Mouse (Mus musculus): ENCODE results near the gene Tecpr1. TPM values are rescaled to one million over a fixed set of nuclear protein-coding genes. Genes with fewer than 3 reads are reported as not detected.

Gene Tecpr1
- polyA plus RNA-seq (2015; fragmentation: Nextera tagmentation; extraction: Ambion mirVana), result 24.7 and 25.4 TPM in 2 replicates

GRCm38 (mm10) chr5:144223503-144223862 lies at the start of gene Tecpr1:
Gene Tecpr1 (minus strand): TSS chr5:144223615.
- Histone ChIP-seq H3K4me2 (ENCODE audit: low read depth, low read length) (peak within 1 kb of the TSS; percentile 86), H3K9ac (ENCODE audit: low read length) (peak within 1 kb of the TSS; percentile 89), H3K27me3 (ENCODE audit: control insufficient read depth, insufficient read depth, low read length) (no peaks in the 10 kb centered on the region), H3K4me3 (replicated peaks; ENCODE audit: low read length) (peak within 1 kb of the TSS; percentile 84), H3K27ac (ENCODE audit: low read length) (peak within 1 kb of the TSS; percentile 80), H3K4me1 (ENCODE audit: control insufficient read depth, insufficient read depth, low read length) (peaks cover 24% of the 10 kb centered on the region), H3K9me3 (replicated peaks; ENCODE audit: control insufficient read depth, low read length) (no peaks in the 10 kb centered on the region), H3K36me3 (ENCODE audit: control insufficient read depth, insufficient read depth, low read length) (no peaks in the 10 kb centered on the region)
- peak; percentile 96 for ATAC-seq (ENCODE audit: insufficient read depth, low FRiP score)
- under 1% methylated on average over 37 of the region's 37 CpGs for WGBS

GRCm38 (mm10) chr5:144271772-144272171 lies 48.4 kb upstream of the Tecpr1 start:
- Histone ChIP-seq H3K27me3 (ENCODE audit: control insufficient read depth, insufficient read depth, low read length) (no peaks in the 10 kb centered on the region), H3K9ac (ENCODE audit: low read length) (no peak overlapping the region), H3K4me2 (ENCODE audit: low read depth, low read length) (no peak overlapping the region), H3K36me3 (ENCODE audit: control insufficient read depth, insufficient read depth, low read length) (peaks cover 2% of the 10 kb centered on the region; the same call in 1 of the 2 replicates), H3K4me3 (replicated peaks; ENCODE audit: low read length) (no peak overlapping the region), H3K9me3 (replicated peaks; ENCODE audit: control insufficient read depth, low read length) (no peaks in the 10 kb centered on the region), H3K4me1 (ENCODE audit: control insufficient read depth, insufficient read depth, low read length) (no peaks in the 10 kb centered on the region), H3K27ac (ENCODE audit: low read length) (no peak overlapping the region)
- 32% methylated on average over 5 of the region's 5 CpGs for WGBS
- no peak for ATAC-seq (ENCODE audit: insufficient read depth, low FRiP score)

- H3K27me3 ChIP-seq (ENCODE audit: control insufficient read depth, insufficient read depth, low read length), result no peaks in the 10 kb centered on the region
- no peak overlapping the region for H3K9ac ChIP-seq (ENCODE audit: low read length)
- ATAC-seq (ENCODE audit: insufficient read depth, low FRiP score), result no peak
- H3K36me3 ChIP-seq (ENCODE audit: control insufficient read depth, insufficient read depth, low read length), result peaks cover 2% of the 10 kb centered on the region; the same call in 1 of the 2 replicates
- 67% methylated on average over 3 of the region's 3 CpGs for WGBS
- H3K4me3 ChIP-seq (replicated peaks; ENCODE audit: low read length), result no peak overlapping the region
- no peaks in the 10 kb centered on the region for H3K9me3 ChIP-seq (replicated peaks; ENCODE audit: control insufficient read depth, low read length)
- no peak overlapping the region for H3K4me2 ChIP-seq (ENCODE audit: low read depth, low read length)
- H3K4me1 ChIP-seq (ENCODE audit: control insufficient read depth, insufficient read depth, low read length), result no peaks in the 10 kb centered on the region
- no peak overlapping the region for H3K27ac ChIP-seq (ENCODE audit: low read length)
These were observed 47.7 kb upstream of the Tecpr1 start for GRCm38 (mm10) chr5:144271118-144271517.

GRCm38 (mm10) chr5:144270420-144270819 lies 47.0 kb upstream of the Tecpr1 start:
- WGBS, result 87% methylated on average over 8 of the region's 8 CpGs
- ATAC-seq (ENCODE audit: insufficient read depth, low FRiP score), result no peak
- no peaks in the 10 kb centered on the region for H3K9me3 ChIP-seq (replicated peaks; ENCODE audit: control insufficient read depth, low read length)
- H3K4me3 ChIP-seq (replicated peaks; ENCODE audit: low read length), result no peak overlapping the region
- no peaks in the 10 kb centered on the region for H3K27me3 ChIP-seq (ENCODE audit: control insufficient read depth, insufficient read depth, low read length)
- H3K9ac ChIP-seq (ENCODE audit: low read length), result no peak overlapping the region
- peaks cover 2% of the 10 kb centered on the region; the same call in 1 of the 2 replicates for H3K36me3 ChIP-seq (ENCODE audit: control insufficient read depth, insufficient read depth, low read length)
- H3K4me1 ChIP-seq (ENCODE audit: control insufficient read depth, insufficient read depth, low read length), result no peaks in the 10 kb centered on the region
- H3K4me2 ChIP-seq (ENCODE audit: low read depth, low read length), result no peak overlapping the region
- no peak overlapping the region for H3K27ac ChIP-seq (ENCODE audit: low read length)

- no peak for ATAC-seq (ENCODE audit: insufficient read depth, low FRiP score)
- no peak overlapping the region for H3K4me2 ChIP-seq (ENCODE audit: low read depth, low read length)
- no peak overlapping the region for H3K27ac ChIP-seq (ENCODE audit: low read length)
- peaks cover 2% of the 10 kb centered on the region; the same call in 1 of the 2 replicates for H3K36me3 ChIP-seq (ENCODE audit: control insufficient read depth, insufficient read depth, low read length)
- no peak overlapping the region for H3K4me3 ChIP-seq (replicated peaks; ENCODE audit: low read length)
- H3K9me3 ChIP-seq (replicated peaks; ENCODE audit: control insufficient read depth, low read length), result no peaks in the 10 kb centered on the region
- 91% methylated on average over 7 of the region's 7 CpGs for WGBS
- H3K27me3 ChIP-seq (ENCODE audit: control insufficient read depth, insufficient read depth, low read length), result no peaks in the 10 kb centered on the region
- no peaks in the 10 kb centered on the region for H3K4me1 ChIP-seq (ENCODE audit: control insufficient read depth, insufficient read depth, low read length)
- H3K9ac ChIP-seq (ENCODE audit: low read length), result no peak overlapping the region
These were observed 46.5 kb upstream of the Tecpr1 start for GRCm38 (mm10) chr5:144269926-144270325.

GRCm38 (mm10) chr5:144267535-144268241 lies 44.3 kb upstream of the Tecpr1 start:
- no peaks in the 10 kb centered on the region for H3K9me3 ChIP-seq (replicated peaks; ENCODE audit: control insufficient read depth, low read length)
- H3K27me3 ChIP-seq (ENCODE audit: control insufficient read depth, insufficient read depth, low read length), result no peaks in the 10 kb centered on the region
- 76% methylated on average over 8 of the region's 8 CpGs for WGBS
- no peak overlapping the region for H3K4me3 ChIP-seq (replicated peaks; ENCODE audit: low read length)
- no peak overlapping the region for H3K9ac ChIP-seq (ENCODE audit: low read length)
- no peak overlapping the region for H3K4me2 ChIP-seq (ENCODE audit: low read depth, low read length)
- no peak for ATAC-seq (ENCODE audit: insufficient read depth, low FRiP score)
- no peaks in the 10 kb centered on the region for H3K4me1 ChIP-seq (ENCODE audit: control insufficient read depth, insufficient read depth, low read length)
- peaks cover 2% of the 10 kb centered on the region; the same call in 1 of the 2 replicates for H3K36me3 ChIP-seq (ENCODE audit: control insufficient read depth, insufficient read depth, low read length)
- no peak overlapping the region for H3K27ac ChIP-seq (ENCODE audit: low read length)

GRCm38 (mm10) chr5:144263496-144263895 lies 40.1 kb upstream of the Tecpr1 start:
- no peaks in the 10 kb centered on the region for H3K27me3 ChIP-seq (ENCODE audit: control insufficient read depth, insufficient read depth, low read length)
- H3K9ac ChIP-seq (ENCODE audit: low read length), result no peak overlapping the region
- peaks cover 24% of the 10 kb centered on the region for H3K4me1 ChIP-seq (ENCODE audit: control insufficient read depth, insufficient read depth, low read length)
- no peaks in the 10 kb centered on the region for H3K9me3 ChIP-seq (replicated peaks; ENCODE audit: control insufficient read depth, low read length)
- H3K36me3 ChIP-seq (ENCODE audit: control insufficient read depth, insufficient read depth, low read length), result peaks cover 2% of the 10 kb centered on the region; the same call in 1 of the 2 replicates
- H3K4me2 ChIP-seq (ENCODE audit: low read depth, low read length), result no peak overlapping the region
- no peak for ATAC-seq (ENCODE audit: insufficient read depth, low FRiP score)
- 73% methylated on average over 13 of the region's 13 CpGs for WGBS
- H3K27ac ChIP-seq (ENCODE audit: low read length), result peak overlapping the region; percentile 21; the same call in 1 of the 2 replicates
- no peak overlapping the region for H3K4me3 ChIP-seq (replicated peaks; ENCODE audit: low read length)

GRCm38 (mm10) chr5:144263082-144263481 lies 39.7 kb upstream of the Tecpr1 start:
- Histone ChIP-seq H3K36me3 (ENCODE audit: control insufficient read depth, insufficient read depth, low read length) (no peaks in the 10 kb centered on the region), H3K9me3 (replicated peaks; ENCODE audit: control insufficient read depth, low read length) (no peaks in the 10 kb centered on the region), H3K9ac (ENCODE audit: low read length) (no peak overlapping the region), H3K4me3 (replicated peaks; ENCODE audit: low read length) (no peak overlapping the region), H3K27me3 (ENCODE audit: control insufficient read depth, insufficient read depth, low read length) (no peaks in the 10 kb centered on the region), H3K4me2 (ENCODE audit: low read depth, low read length) (no peak overlapping the region), H3K4me1 (ENCODE audit: control insufficient read depth, insufficient read depth, low read length) (peaks cover 28% of the 10 kb centered on the region), H3K27ac (ENCODE audit: low read length) (peak overlapping the region; percentile 21; the same call in 1 of the 2 replicates)
- ATAC-seq (ENCODE audit: insufficient read depth, low FRiP score), result no peak
- 71% methylated on average over 9 of the region's 9 CpGs for WGBS

- Histone ChIP-seq H3K36me3 (ENCODE audit: control insufficient read depth, insufficient read depth, low read length) (no peaks in the 10 kb centered on the region), H3K4me3 (replicated peaks; ENCODE audit: low read length) (no peak overlapping the region), H3K4me2 (ENCODE audit: low read depth, low read length) (no peak overlapping the region), H3K4me1 (ENCODE audit: control insufficient read depth, insufficient read depth, low read length) (peaks cover 41% of the 10 kb centered on the region), H3K9me3 (replicated peaks; ENCODE audit: control insufficient read depth, low read length) (no peaks in the 10 kb centered on the region), H3K9ac (ENCODE audit: low read length) (no peak overlapping the region), H3K27me3 (ENCODE audit: control insufficient read depth, insufficient read depth, low read length) (no peaks in the 10 kb centered on the region), H3K27ac (ENCODE audit: low read length) (no peak overlapping the region)
- no peak for ATAC-seq (ENCODE audit: insufficient read depth, low FRiP score)
- WGBS, result 74% methylated on average over 5 of the region's 5 CpGs
These were observed 38.4 kb upstream of the Tecpr1 start for GRCm38 (mm10) chr5:144261829-144262228.

Data from stomach, embryonic 16.5 days (tissue).